Mouse (Mus musculus): ENCODE data around the gene Fasl. TPM values are rescaled to one million over a fixed set of nuclear protein-coding genes. Genes with fewer than 3 reads are reported as not detected.

Gene Fasl
- polyA plus RNA-seq, 1 experiment from 2014 or later: not detected

GRCm38 (mm10) chr1:161794447-161795211 is 6.3 kb upstream of the Fasl start:
- no peaks in the 10 kb centered on the region for H3K27me3 ChIP-seq (replicated peaks; ENCODE audit: control insufficient read depth, insufficient read depth, low read length)
- DNase-seq (ENCODE audit: low spot score) (no peak), ATAC-seq (replicated peaks; ENCODE audit: low FRiP score, low TSS enrichment, low read depth) (no peak)
- no peak overlapping the region for H3K4me2 ChIP-seq (ENCODE audit: low read length)
- H3K36me3 ChIP-seq (ENCODE audit: control insufficient read depth, insufficient read depth, low read length): no peaks in the 10 kb centered on the region
- H3K4me1 ChIP-seq (replicated peaks; ENCODE audit: control insufficient read depth, insufficient read depth, low read length): no peaks in the 10 kb centered on the region; the same call in 1 of the 2 replicates
- H3K9me3 ChIP-seq (ENCODE audit: control insufficient read depth, low read length): no peaks in the 10 kb centered on the region
- no peak overlapping the region for H3K27ac ChIP-seq (ENCODE audit: low read depth)
- no peak overlapping the region for H3K4me3 ChIP-seq (ENCODE audit: low read depth, low read length)
- no peak overlapping the region for H3K9ac ChIP-seq (ENCODE audit: low read length)
- WGBS: 78% methylated on average over 10 of the region's 10 CpGs

GRCm38 (mm10) chr1:161793321-161793720 is 5.0 kb upstream of the Fasl start:
- no peak overlapping the region for H3K27ac ChIP-seq (ENCODE audit: low read depth)
- H3K27me3 ChIP-seq (replicated peaks; ENCODE audit: control insufficient read depth, insufficient read depth, low read length): no peaks in the 10 kb centered on the region
- H3K4me3 ChIP-seq (ENCODE audit: low read depth, low read length): no peak overlapping the region
- no peaks in the 10 kb centered on the region for H3K36me3 ChIP-seq (ENCODE audit: control insufficient read depth, insufficient read depth, low read length)
- WGBS: 66% methylated on average over 3 of the region's 3 CpGs
- H3K4me1 ChIP-seq (replicated peaks; ENCODE audit: control insufficient read depth, insufficient read depth, low read length): no peaks in the 10 kb centered on the region; the same call in 1 of the 2 replicates
- DNase-seq (ENCODE audit: low spot score) (no peak), ATAC-seq (replicated peaks; ENCODE audit: low FRiP score, low TSS enrichment, low read depth) (no peak)
- H3K9ac ChIP-seq (ENCODE audit: low read length): no peak overlapping the region
- no peaks in the 10 kb centered on the region for H3K9me3 ChIP-seq (ENCODE audit: control insufficient read depth, low read length)
- no peak overlapping the region for H3K4me2 ChIP-seq (ENCODE audit: low read length)

- Histone ChIP-seq H3K4me2 (ENCODE audit: low read length) (no peak overlapping the region), H3K9me3 (ENCODE audit: control insufficient read depth, low read length) (no peaks in the 10 kb centered on the region), H3K36me3 (ENCODE audit: control insufficient read depth, insufficient read depth, low read length) (no peaks in the 10 kb centered on the region), H3K27me3 (replicated peaks; ENCODE audit: control insufficient read depth, insufficient read depth, low read length) (no peaks in the 10 kb centered on the region), H3K4me1 (replicated peaks; ENCODE audit: control insufficient read depth, insufficient read depth, low read length) (no peaks in the 10 kb centered on the region; the same call in 1 of the 2 replicates), H3K9ac (ENCODE audit: low read length) (no peak overlapping the region), H3K27ac (ENCODE audit: low read depth) (no peak overlapping the region), H3K4me3 (ENCODE audit: low read depth, low read length) (no peak overlapping the region)
- ATAC-seq (replicated peaks; ENCODE audit: low FRiP score, low TSS enrichment, low read depth) (no peak), DNase-seq (ENCODE audit: low spot score) (no peak)
- 90% methylated on average over 4 of the region's 4 CpGs for WGBS
These were observed 4.3 kb upstream of the Fasl start for GRCm38 (mm10) chr1:161792687-161792969.

GRCm38 (mm10) chr1:161791854-161792686 is 3.8 kb upstream of the Fasl start:
- H3K36me3 ChIP-seq (ENCODE audit: control insufficient read depth, insufficient read depth, low read length): no peaks in the 10 kb centered on the region
- no peak overlapping the region for H3K27ac ChIP-seq (ENCODE audit: low read depth)
- no peaks in the 10 kb centered on the region for H3K4me1 ChIP-seq (replicated peaks; ENCODE audit: control insufficient read depth, insufficient read depth, low read length)
- H3K9me3 ChIP-seq (ENCODE audit: control insufficient read depth, low read length): no peaks in the 10 kb centered on the region
- H3K4me2 ChIP-seq (ENCODE audit: low read length): no peak overlapping the region
- no peak overlapping the region for H3K9ac ChIP-seq (ENCODE audit: low read length)
- DNase-seq (ENCODE audit: low spot score) (no peak), ATAC-seq (replicated peaks; ENCODE audit: low FRiP score, low TSS enrichment, low read depth) (no peak)
- no peaks in the 10 kb centered on the region for H3K27me3 ChIP-seq (replicated peaks; ENCODE audit: control insufficient read depth, insufficient read depth, low read length)
- 88% methylated on average over 8 of the region's 8 CpGs for WGBS
- H3K4me3 ChIP-seq (ENCODE audit: low read depth, low read length): no peak overlapping the region

GRCm38 (mm10) chr1:161782725-161783124 is 5.6 kb downstream of the Fasl start:
- H3K9me3 ChIP-seq (ENCODE audit: control insufficient read depth, low read length): no peaks in the 10 kb centered on the region
- ATAC-seq (replicated peaks; ENCODE audit: low FRiP score, low TSS enrichment, low read depth) (no peak), DNase-seq (ENCODE audit: low spot score) (no peak)
- no peaks in the 10 kb centered on the region for H3K27me3 ChIP-seq (replicated peaks; ENCODE audit: control insufficient read depth, insufficient read depth, low read length)
- no peaks in the 10 kb centered on the region for H3K4me1 ChIP-seq (replicated peaks; ENCODE audit: control insufficient read depth, insufficient read depth, low read length)
- H3K4me3 ChIP-seq (ENCODE audit: low read depth, low read length): no peak overlapping the region
- H3K36me3 ChIP-seq (ENCODE audit: control insufficient read depth, insufficient read depth, low read length): no peaks in the 10 kb centered on the region
- H3K9ac ChIP-seq (ENCODE audit: low read length): no peak overlapping the region
- H3K4me2 ChIP-seq (ENCODE audit: low read length): no peak overlapping the region
- WGBS: 77% methylated on average over 2 of the region's 2 CpGs
- no peak overlapping the region for H3K27ac ChIP-seq (ENCODE audit: low read depth)

- ATAC-seq (replicated peaks; ENCODE audit: low FRiP score, low TSS enrichment, low read depth) (no peak), DNase-seq (ENCODE audit: low spot score) (no peak)
- H3K4me1 ChIP-seq (replicated peaks; ENCODE audit: control insufficient read depth, insufficient read depth, low read length): no peaks in the 10 kb centered on the region
- H3K4me2 ChIP-seq (ENCODE audit: low read length): no peak overlapping the region
- no peaks in the 10 kb centered on the region for H3K9me3 ChIP-seq (ENCODE audit: control insufficient read depth, low read length)
- no peak overlapping the region for H3K27ac ChIP-seq (ENCODE audit: low read depth)
- no peak overlapping the region for H3K4me3 ChIP-seq (ENCODE audit: low read depth, low read length)
- H3K9ac ChIP-seq (ENCODE audit: low read length): no peak overlapping the region
- no peaks in the 10 kb centered on the region for H3K27me3 ChIP-seq (replicated peaks; ENCODE audit: control insufficient read depth, insufficient read depth, low read length)
- WGBS: 88% methylated on average over 5 of the region's 5 CpGs
- no peaks in the 10 kb centered on the region for H3K36me3 ChIP-seq (ENCODE audit: control insufficient read depth, insufficient read depth, low read length)
These were observed 6.7 kb downstream of the Fasl start for GRCm38 (mm10) chr1:161781594-161781993.

GRCm38 (mm10) chr1:161779057-161779456 is 9.2 kb downstream of the Fasl start:
- H3K27me3 ChIP-seq (replicated peaks; ENCODE audit: control insufficient read depth, insufficient read depth, low read length): no peaks in the 10 kb centered on the region
- H3K4me3 ChIP-seq (ENCODE audit: low read depth, low read length): no peak overlapping the region
- ATAC-seq (replicated peaks; ENCODE audit: low FRiP score, low TSS enrichment, low read depth) (no peak), DNase-seq (ENCODE audit: low spot score) (no peak)
- H3K9ac ChIP-seq (ENCODE audit: low read length): no peak overlapping the region
- H3K4me1 ChIP-seq (replicated peaks; ENCODE audit: control insufficient read depth, insufficient read depth, low read length): no peaks in the 10 kb centered on the region
- no peaks in the 10 kb centered on the region for H3K36me3 ChIP-seq (ENCODE audit: control insufficient read depth, insufficient read depth, low read length)
- no peak overlapping the region for H3K4me2 ChIP-seq (ENCODE audit: low read length)
- no peak overlapping the region for H3K27ac ChIP-seq (ENCODE audit: low read depth)
- H3K9me3 ChIP-seq (ENCODE audit: control insufficient read depth, low read length): no peaks in the 10 kb centered on the region

- H3K4me2 ChIP-seq (ENCODE audit: low read length): no peak overlapping the region
- WGBS: 85% methylated on average over 6 of the region's 6 CpGs
- H3K4me1 ChIP-seq (replicated peaks; ENCODE audit: control insufficient read depth, insufficient read depth, low read length): no peaks in the 10 kb centered on the region
- no peaks in the 10 kb centered on the region for H3K27me3 ChIP-seq (replicated peaks; ENCODE audit: control insufficient read depth, insufficient read depth, low read length)
- H3K4me3 ChIP-seq (ENCODE audit: low read depth, low read length): no peak overlapping the region
- H3K9ac ChIP-seq (ENCODE audit: low read length): no peak overlapping the region
- no peak for ATAC-seq (replicated peaks; ENCODE audit: low FRiP score, low TSS enrichment, low read depth)
- DNase-seq (ENCODE audit: low spot score): no peak
- no peaks in the 10 kb centered on the region for H3K9me3 ChIP-seq (ENCODE audit: control insufficient read depth, low read length)
- no peak overlapping the region for H3K27ac ChIP-seq (ENCODE audit: low read depth)
- H3K36me3 ChIP-seq (ENCODE audit: control insufficient read depth, insufficient read depth, low read length): no peaks in the 10 kb centered on the region
These were observed 13.1 kb downstream of the Fasl start for GRCm38 (mm10) chr1:161775151-161775550.

GRCm38 (mm10) chr1:161771293-161771692 is 17.0 kb downstream of the Fasl start:
- Histone ChIP-seq H3K36me3 (ENCODE audit: control insufficient read depth, insufficient read depth, low read length) (no peaks in the 10 kb centered on the region), H3K27me3 (replicated peaks; ENCODE audit: control insufficient read depth, insufficient read depth, low read length) (no peaks in the 10 kb centered on the region), H3K27ac (ENCODE audit: low read depth) (no peak overlapping the region), H3K9me3 (ENCODE audit: control insufficient read depth, low read length) (no peaks in the 10 kb centered on the region), H3K9ac (ENCODE audit: low read length) (no peak overlapping the region), H3K4me1 (replicated peaks; ENCODE audit: control insufficient read depth, insufficient read depth, low read length) (no peaks in the 10 kb centered on the region), H3K4me3 (ENCODE audit: low read depth, low read length) (no peak overlapping the region), H3K4me2 (ENCODE audit: low read length) (no peak overlapping the region)
- no peak for ATAC-seq (replicated peaks; ENCODE audit: low FRiP score, low TSS enrichment, low read depth)
- WGBS: 75% methylated on average over 2 of the region's 2 CpGs
- DNase-seq (ENCODE audit: low spot score): no peak
